Mouse (Mus musculus) ES-E14 (cell line): ENCODE measurements around the gene Dock6.

Source experiments
- CHD2 ChIP-seq: IDR thresholded peaks from 2 replicates; pipeline ENCODE4 v1.6.1; 2014; ENCODE audit warnings: mild to moderate bottlenecking, low read depth, low read length, inconsistent platforms
- HCFC1 ChIP-seq: IDR thresholded peaks from 2 replicates; pipeline ENCODE4 v1.6.1; 2012; ENCODE audit warnings: low read length, inconsistent platforms, borderline replicate concordance; ENCODE audit not compliant: insufficient read depth
- MAFK ChIP-seq: IDR thresholded peaks from 2 replicates; pipeline ENCODE4 v1.6.1; 2014; ENCODE audit warnings: mild to moderate bottlenecking, low read depth, low read length, inconsistent platforms; ENCODE audit not compliant: insufficient read depth
- ZC3H11A ChIP-seq: IDR thresholded peaks from 2 replicates; pipeline ENCODE4 v1.6.1; 2012; ENCODE audit warnings: low read depth, mild to moderate bottlenecking, inconsistent platforms, low read length, borderline replicate concordance
- ZNF384 ChIP-seq: IDR thresholded peaks from 2 replicates; pipeline ENCODE4 v1.6.1; 2012; ENCODE audit warnings: low read depth, low read length, inconsistent platforms

DNA sequence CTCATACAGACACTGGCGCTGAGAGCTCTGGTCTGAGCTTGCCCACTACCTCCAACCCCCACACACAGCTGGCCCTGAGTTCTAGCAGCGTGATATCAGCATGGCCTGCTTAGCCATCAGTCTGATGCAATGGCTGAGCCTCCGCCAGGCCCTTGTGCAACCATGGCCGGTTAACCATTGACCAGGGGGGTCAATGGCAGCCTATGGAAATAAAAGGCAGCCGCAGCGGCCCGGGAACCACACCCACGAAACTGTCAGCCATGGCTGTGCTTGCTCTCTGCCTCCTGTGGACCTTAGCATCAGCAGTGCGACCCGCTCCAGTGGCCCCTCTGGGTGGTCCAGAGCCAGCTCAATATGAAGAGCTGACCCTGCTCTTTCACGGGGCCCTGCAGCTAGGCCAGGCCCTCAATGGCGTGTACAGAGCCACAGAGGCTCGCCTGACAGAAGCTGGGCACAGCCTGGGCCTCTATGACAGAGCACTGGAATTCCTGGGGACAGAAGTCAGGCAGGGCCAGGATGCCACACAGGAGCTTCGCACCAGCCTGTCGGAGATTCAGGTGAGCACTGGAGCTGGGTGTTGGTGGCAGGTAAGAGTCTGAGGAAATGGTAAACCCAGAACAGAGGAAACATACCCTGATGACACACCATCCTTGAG, 17.1 kb downstream of the Dock6 start, which contains the start of gene Angptl8:
- TF ChIP-seq ZNF384 (no peak), ZC3H11A (no peak), MAFK (no peak), HCFC1 (no peak), CHD2 (no peak)
